Comparison of ENCODE assay signal across 14 mouse cellular contexts in the genomic region with DNA sequence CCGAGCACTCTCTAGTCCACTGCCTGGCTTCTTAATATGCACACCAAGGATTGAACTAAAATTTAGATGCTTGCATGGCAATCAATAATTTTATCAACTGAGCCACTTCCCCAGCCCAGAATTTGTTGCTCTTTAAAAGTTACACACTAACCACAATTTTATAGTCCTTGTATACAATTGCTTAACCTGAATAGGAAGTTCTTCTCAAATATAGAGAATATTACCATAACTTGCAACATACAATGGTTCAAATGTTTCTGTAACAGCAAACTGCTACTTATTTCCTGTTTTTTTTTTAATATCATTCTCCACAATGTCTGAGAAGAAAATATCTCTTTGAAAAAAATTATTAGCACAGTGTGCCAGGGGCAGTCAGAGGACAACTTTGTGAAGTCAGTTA.
"Had no signal": no experiment of that assay in that cellular context is flagged by ENCODE, and none has a peak within 500 bp of the region (broad histone marks: within the 10 kb centered on the region; RNA-seq: fewer than 3 reads in every experiment).

No protein-coding gene starts in this region.

- ATAC-seq: midbrain, embryonic 16.5 days had no signal

- DNase-seq: lung, adult 18-20 months; lung, embryonic 14.5 days; lung, postnatal 10 days; lung, postnatal 4 days; midbrain, embryonic 14.5 days; retina, postnatal 1 day; right cerebral cortex, adult 18-20 months; right cerebral cortex, postnatal 25 days; right cerebral cortex, postnatal 4 days; spleen, adult 18-20 months; thymus, adult 2 months; thymus, postnatal 25 days; thymus, postnatal 4 days had no signal
